In genomic region chrX:153724400-153724799, GRCm38 (mm10) we compare ENCODE assay signal across 8 mouse cellular contexts. TPM values are rescaled to one million over a fixed set of nuclear protein-coding genes. Genes with fewer than 3 reads are reported as not detected.
DNase-seq lines count a peak whose midpoint lies in the region; ATAC-seq and TF ChIP-seq lines count a peak whose summit lies in the region.

No protein-coding gene starts in this region.

- intact Hi-C loops in heart, postnatal 14 days (cut with DNase I), result loop anchor here (5.0 to 10.0 kb wide), 2 partner anchors 220 to 337 kb away; no protein-coding TSS in a partner anchor

- H3K9ac ChIP-seq in heart, embryonic 15.5 days, result no peak overlapping the region
- peak overlapping the region; percentile 28 for H3K9ac ChIP-seq in forebrain, embryonic 15.5 days (replicated peaks)
- H3K9ac ChIP-seq in liver, postnatal 0 days (replicated peaks), result no peak overlapping the region

- no peak for TF ChIP-seq EP300 in liver, postnatal 0 days (IDR thresholded peaks at IDR 0.05; ENCODE audit: low read depth)

- H3K27me3 ChIP-seq in heart, embryonic 15.5 days, result no peaks in the 10 kb centered on the region
- H3K27me3 ChIP-seq in forebrain, embryonic 15.5 days, result no peaks in the 10 kb centered on the region
- H3K27me3 ChIP-seq in liver, postnatal 0 days (ENCODE audit: insufficient read depth, low read length), result no peaks in the 10 kb centered on the region

- no peak for DNase-seq in heart, postnatal 14 days
- peak; percentile 64 for DNase-seq in NIH3T3 (ENCODE audit: low read depth)
- no peak for DNase-seq in liver, postnatal 0 days
- no peak for DNase-seq in right cerebral cortex, postnatal 36 days (ENCODE audit: low spot score in 2 of 2)
- DNase-seq in urinary bladder, postnatal 4 days (ENCODE audit: low spot score in 2 of 2), result no peak
- no peak for DNase-seq in layer of hippocampus, adult 8-10 months (ENCODE audit: low spot score in 2 of 2)

- no peaks in the 10 kb centered on the region for H3K9me3 ChIP-seq in heart, embryonic 15.5 days (replicated peaks)
- no peaks in the 10 kb centered on the region for H3K9me3 ChIP-seq in forebrain, embryonic 15.5 days
- no peaks in the 10 kb centered on the region for H3K9me3 ChIP-seq in liver, postnatal 0 days (ENCODE audit: low read length)

- peak overlapping the region; percentile 55 for H3K4me2 ChIP-seq in heart, embryonic 15.5 days
- peak overlapping the region; percentile 49 for H3K4me2 ChIP-seq in forebrain, embryonic 15.5 days (replicated peaks)
- peak overlapping the region; percentile 68 for H3K4me2 ChIP-seq in liver, postnatal 0 days (ENCODE audit: low read depth, low read length)

- H3K4me3 ChIP-seq in heart, embryonic 15.5 days, result peak overlapping the region; percentile 66
- H3K4me3 ChIP-seq in forebrain, embryonic 15.5 days, result peak overlapping the region; percentile 56
- peak overlapping the region; percentile 51; the same call in 1 of the 2 replicates for H3K4me3 ChIP-seq in liver, postnatal 0 days (ENCODE audit: low read depth, low read length)

- H3K4me1 ChIP-seq in heart, embryonic 15.5 days (replicated peaks), result no peaks in the 10 kb centered on the region
- H3K4me1 ChIP-seq in forebrain, embryonic 15.5 days, result no peaks in the 10 kb centered on the region
- H3K4me1 ChIP-seq in liver, postnatal 0 days (ENCODE audit: insufficient read depth), result no peaks in the 10 kb centered on the region

- no peak overlapping the region for H3K27ac ChIP-seq in heart, embryonic 15.5 days
- H3K27ac ChIP-seq in forebrain, embryonic 15.5 days (replicated peaks), result peak overlapping the region; percentile 59
- H3K27ac ChIP-seq in liver, postnatal 0 days (ENCODE audit: low read depth), result no peak overlapping the region

- WGBS in heart, embryonic 15.5 days, result 29% methylated on average over 3 of the region's 3 CpGs
- 23% methylated on average over 3 of the region's 3 CpGs for WGBS in forebrain, embryonic 15.5 days
- WGBS in liver, postnatal 0 days (ENCODE audit: insufficient replicate concordance), result 52% methylated on average over 3 of the region's 3 CpGs

- TF ChIP-seq CTCF in liver, postnatal 0 days (IDR thresholded peaks at IDR 0.05; ENCODE audit: low read depth), result no peak

- H3K36me3 ChIP-seq in heart, embryonic 15.5 days, result no peaks in the 10 kb centered on the region
- no peaks in the 10 kb centered on the region for H3K36me3 ChIP-seq in forebrain, embryonic 15.5 days
- H3K36me3 ChIP-seq in liver, postnatal 0 days (replicated peaks; ENCODE audit: insufficient read depth, low read length), result no peaks in the 10 kb centered on the region

- no peak for ATAC-seq in heart, embryonic 15.5 days (replicated peaks; ENCODE audit: insufficient number of reproducible peaks, insufficient read depth, low FRiP score, low read depth)
- peak; percentile 35; the same call in 1 of the 2 replicates for ATAC-seq in forebrain, embryonic 15.5 days (replicated peaks)
- no peak for ATAC-seq in liver, postnatal 0 days

RNA-seq across cellular contexts. Expression of gene Nbdy, which starts 1.0 kb away (rescaled TPM):
- polyA plus RNA-seq in heart, embryonic 15.5 days (2015; fragmentation: Nextera tagmentation; extraction: Ambion mirVana), result 73.7 and 75.6 TPM in 2 replicates
- total RNA-seq in heart, postnatal 14 days (2021), result 10 to 100 TPM; 24.5 to 24.7 TPM
- polyA plus RNA-seq in forebrain, embryonic 15.5 days (2015; fragmentation: Nextera tagmentation; extraction: Ambion mirVana), result 108 and 110 TPM in 2 replicates
- 25.2 and 27.0 TPM in 2 replicates for polyA plus RNA-seq in liver, postnatal 0 days (2015; fragmentation: Nextera tagmentation; extraction: Ambion mirVana)
- total RNA-seq in layer of hippocampus, adult 8-10 months (2022), result 10 to 100 TPM; 45.6 to 69.6 (median 53.1) TPM

RNA-seq across cellular contexts. Expression of gene Kctd12b, which starts 28.2 kb away (rescaled TPM):
- 4.5 and 5.1 TPM in 2 replicates for polyA plus RNA-seq in heart, embryonic 15.5 days (2015; fragmentation: Nextera tagmentation; extraction: Ambion mirVana)
- total RNA-seq in heart, postnatal 14 days (2021), result 10 to 100 TPM; 16.0 to 17.2 TPM
- polyA plus RNA-seq in forebrain, embryonic 15.5 days (2015; fragmentation: Nextera tagmentation; extraction: Ambion mirVana), result 1.7 and 2.0 TPM in 2 replicates
- 0.85 and 0.89 TPM in 2 replicates for polyA plus RNA-seq in liver, postnatal 0 days (2015; fragmentation: Nextera tagmentation; extraction: Ambion mirVana)
- total RNA-seq in layer of hippocampus, adult 8-10 months (2022), result 1 to 10 TPM; 2.8 to 4.3 (median 3.1) TPM
